Mouse (Mus musculus): ENCODE data around the gene Tmem119. TPM values are rescaled to one million over a fixed set of nuclear protein-coding genes. Genes with fewer than 3 reads are reported as not detected.

Tmem119 gene
- total and polyA plus RNA-seq, 3 experiments = 0.13 TPM; not detected in 2

- peaks cover 62% of the 10 kb centered on the region for H3K79me2 ChIP-seq (ENCODE audit: control insufficient read depth, insufficient read depth, low read length, poor library complexity)
- H3K4me3 ChIP-seq (ENCODE audit: control insufficient read depth in 1 of 2, insufficient read depth in 1 of 2, low read depth in 2 of 2, low read length in 2 of 2) = no peak overlapping the region
- peaks cover 6 to 8% of the 10 kb centered on the region in 2 experiments for H3K36me3 ChIP-seq (ENCODE audit: control insufficient read depth in 1 of 2, insufficient read depth in 2 of 2, low read length in 2 of 2)
- no peak for TF ChIP-seq ZNF384 (IDR thresholded peaks at IDR 0.05; ENCODE audit: low read depth, low read length)
- no peak for TF ChIP-seq TBP (IDR thresholded peaks at IDR 0.05; ENCODE audit: low read depth, low read length)
- no peak for TF ChIP-seq GATA1 (IDR thresholded peaks at IDR 0.05; ENCODE audit: low read depth, low read length)
- no peak for TF ChIP-seq TAL1 (IDR thresholded peaks at IDR 0.05; ENCODE audit: low read length)
- no peak overlapping the region for H3K9ac ChIP-seq (ENCODE audit: control insufficient read depth, low read depth, low read length, poor library complexity, severe bottlenecking)
- no peaks in the 10 kb centered on the region for H3K9me3 ChIP-seq (replicated peaks; ENCODE audit: insufficient read depth, low read length)
- DNase-seq (ENCODE audit: low read depth, low spot score) = no peak
- H3K27me3 ChIP-seq (ENCODE audit: control insufficient read depth in 1 of 2, insufficient read depth in 2 of 2, low read length in 2 of 2) = no peaks in the 10 kb centered on the region
- no peak overlapping the region for H3K27ac ChIP-seq (ENCODE audit: control insufficient read depth, low read depth, low read length)
- peaks cover 0 to 6% of the 10 kb centered on the region in 2 experiments; a peak in 1 of 4 replicates for H3K4me1 ChIP-seq (ENCODE audit: control insufficient read depth in 1 of 2, insufficient read depth in 2 of 2, low read length in 2 of 2)
Measured at GRCm38 (mm10) chr5:113765641-113766526, 34.4 kb downstream of the Tmem119 start.

DNA sequence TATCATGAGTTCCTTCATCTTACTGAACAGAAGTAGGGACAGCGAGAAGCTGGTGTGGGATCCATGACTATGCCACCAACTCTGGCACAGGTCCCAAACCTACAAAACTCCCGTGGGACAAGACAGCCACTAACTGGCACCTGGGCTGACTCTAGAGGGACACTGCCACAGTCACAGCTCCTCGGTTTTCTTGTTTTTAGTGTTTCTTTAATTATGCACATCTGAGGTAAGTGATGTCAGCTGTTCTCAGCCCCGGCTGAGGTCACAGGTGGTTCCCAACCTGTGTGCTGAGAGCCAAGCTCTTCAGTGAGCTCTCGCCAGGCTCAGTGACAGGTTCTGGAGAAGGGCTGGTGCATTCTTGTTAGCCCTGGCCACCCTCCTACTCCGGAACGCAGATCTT, 35.9 kb downstream of the Tmem119 start:
- no peak for DNase-seq (ENCODE audit: low read depth, low spot score)
- Histone ChIP-seq H3K27ac (ENCODE audit: control insufficient read depth, low read depth, low read length) (no peak overlapping the region), H3K4me3 (ENCODE audit: control insufficient read depth in 1 of 2, insufficient read depth in 1 of 2, low read depth in 2 of 2, low read length in 2 of 2) (no peak overlapping the region), H3K79me2 (ENCODE audit: control insufficient read depth, insufficient read depth, low read length, poor library complexity) (peaks cover 47% of the 10 kb centered on the region), H3K9me3 (replicated peaks; ENCODE audit: insufficient read depth, low read length) (no peaks in the 10 kb centered on the region), H3K4me1 (ENCODE audit: control insufficient read depth in 1 of 2, insufficient read depth in 2 of 2, low read length in 2 of 2) (no peaks in the 10 kb centered on the region), H3K27me3 (ENCODE audit: control insufficient read depth in 1 of 2, insufficient read depth in 2 of 2, low read length in 2 of 2) (no peaks in the 10 kb centered on the region), H3K36me3 (ENCODE audit: control insufficient read depth in 1 of 2, insufficient read depth in 2 of 2, low read length in 2 of 2) (peaks cover 0 to 6% of the 10 kb centered on the region in 2 experiments; a peak in 2 of 4 replicates), H3K9ac (ENCODE audit: control insufficient read depth, low read depth, low read length, poor library complexity, severe bottlenecking) (no peak overlapping the region)
- TF ChIP-seq USF1 (IDR thresholded peaks at IDR 0.05; ENCODE audit: low read depth, low read length) = no peak
- no peak for TF ChIP-seq MYB (IDR thresholded peaks at IDR 0.05; ENCODE audit: low read depth, low read length)
- no peak for TF ChIP-seq CHD1 (IDR thresholded peaks at IDR 0.05; ENCODE audit: low read depth, low read length)
- no peak for TF ChIP-seq GABPA (IDR thresholded peaks at IDR 0.05; ENCODE audit: low read depth, low read length)
- TF ChIP-seq TBP (IDR thresholded peaks at IDR 0.05; ENCODE audit: low read depth, low read length) = no peak
- TF ChIP-seq SIN3A (IDR thresholded peaks at IDR 0.05; ENCODE audit: low read length) = no peak
- no peak for TF ChIP-seq TAL1 (IDR thresholded peaks at IDR 0.05; ENCODE audit: low read length)
- TF ChIP-seq E2F4 (IDR thresholded peaks at IDR 0.05; ENCODE audit: borderline replicate concordance, low read depth, low read length) = no peak
- TF ChIP-seq ZC3H11A (IDR thresholded peaks at IDR 0.05; ENCODE audit: low read depth, low read length) = no peak
- TF ChIP-seq ETS1 (IDR thresholded peaks at IDR 0.05; ENCODE audit: low read depth, low read length) = no peak
- no peak for TF ChIP-seq NRF1 (IDR thresholded peaks at IDR 0.05; ENCODE audit: insufficient read depth, low read depth, low read length, poor library complexity, severe bottlenecking)
- TF ChIP-seq USF2 (IDR thresholded peaks at IDR 0.05; ENCODE audit: borderline replicate concordance in 1 of 2, insufficient read depth in 1 of 2, low read depth in 1 of 2, low read length in 2 of 2) = no peak
- TF ChIP-seq POLR2A (IDR thresholded peaks at IDR 0.05; ENCODE audit: control insufficient read depth in 1 of 2, insufficient read depth in 1 of 2, low read depth in 1 of 2, low read length in 2 of 2, poor library complexity in 1 of 2) = no peak
- no peak for TF ChIP-seq UBTF (IDR thresholded peaks at IDR 0.05; ENCODE audit: borderline replicate concordance, insufficient read depth, low read depth, low read length)
- TF ChIP-seq HCFC1 (IDR thresholded peaks at IDR 0.05; ENCODE audit: low read depth, low read length) = no peak
- TF ChIP-seq MAX (IDR thresholded peaks at IDR 0.05; ENCODE audit: low read length) = no peak
- TF ChIP-seq GATA1 (IDR thresholded peaks at IDR 0.05; ENCODE audit: low read depth, low read length) = no peak

Measured in MEL (cell line).